Mouse (Mus musculus) liver, embryonic 16.5 days (tissue): ENCODE data around the gene Nepro. TPM values are rescaled to one million over a fixed set of nuclear protein-coding genes. Genes with fewer than 3 reads are reported as not detected.

Source experiments
- ATAC-seq: fragments of 200-750 bp; cut with Nextera tagmentation; 2 replicates; pipeline ENCODE4 v1.8.0; 2017; ENCODE audit warnings: low read depth, mild to moderate bottlenecking, moderate number of reproducible peaks, moderate library complexity
- H3K27ac ChIP-seq: fragments of 300-500 bp; sonication (generic); 2 replicates; pipeline ENCODE4 v1.5.1; 2014; ENCODE audit warnings: mild to moderate bottlenecking, low read length
- H3K27me3 ChIP-seq: fragments of 300-500 bp; sonication (generic); 2 replicates; pipeline ENCODE4 v1.6.1; 2014; ENCODE audit warnings: low read depth, low read length, mixed read lengths; ENCODE audit not compliant: control insufficient read depth, insufficient read depth
- H3K36me3 ChIP-seq: fragments of 300-500 bp; sonication (generic); 2 replicates; pipeline ENCODE4 v1.6.1; 2014; ENCODE audit warnings: mild to moderate bottlenecking; ENCODE audit not compliant: control insufficient read depth, insufficient read depth
- H3K4me1 ChIP-seq: fragments of 300-500 bp; sonication (generic); 2 replicates; pipeline ENCODE4 v1.6.1; 2014; ENCODE audit warnings: low read depth, low read length, mixed read lengths; ENCODE audit not compliant: control insufficient read depth
- H3K4me2 ChIP-seq: fragments of 300-500 bp; sonication (generic); 2 replicates; pipeline ENCODE4 v1.6.1; 2014; ENCODE audit warnings: low read depth, low read length, mixed read lengths
- H3K4me3 ChIP-seq: fragments of 300-500 bp; sonication (generic); 2 replicates; pipeline ENCODE4 v1.5.1; 2014; ENCODE audit warnings: low read depth, mild to moderate bottlenecking, low read length
- H3K9ac ChIP-seq: fragments of 300-500 bp; sonication (generic); 2 replicates; pipeline ENCODE4 v1.6.1; 2014; ENCODE audit warnings: low read depth, low read length
- H3K9me3 ChIP-seq: fragments of 300-500 bp; sonication (generic); replicated peaks from 2 replicates; pipeline ENCODE4 v1.6.1; 2016; ENCODE audit warnings: low read length; ENCODE audit not compliant: control insufficient read depth
- WGBS: fragments of 180-500 bp; shearing (Covaris S2); extraction: QIAGEN DNeasy Blood & Tissue Kit; methylation state at CpG from one replicate; pipeline ENCODE4 v1.1.7; 2014; ENCODE audit not compliant: insufficient replicate concordance; 5-methylcytosine and 5-hydroxymethylcytosine counted together
- polyA plus RNA-seq: library from polyadenylated mRNA; unstranded; fragments of >200 nt; fragmentation: Nextera tagmentation; extraction: Ambion mirVana; gene quantifications from 2 replicates; pipeline ENCODE4 v1.2.1, GENCODE M21; 2015

The Nepro gene
- polyA plus RNA-seq, 1 experiment from 2014 or later: 2.5 TPM

DNA sequence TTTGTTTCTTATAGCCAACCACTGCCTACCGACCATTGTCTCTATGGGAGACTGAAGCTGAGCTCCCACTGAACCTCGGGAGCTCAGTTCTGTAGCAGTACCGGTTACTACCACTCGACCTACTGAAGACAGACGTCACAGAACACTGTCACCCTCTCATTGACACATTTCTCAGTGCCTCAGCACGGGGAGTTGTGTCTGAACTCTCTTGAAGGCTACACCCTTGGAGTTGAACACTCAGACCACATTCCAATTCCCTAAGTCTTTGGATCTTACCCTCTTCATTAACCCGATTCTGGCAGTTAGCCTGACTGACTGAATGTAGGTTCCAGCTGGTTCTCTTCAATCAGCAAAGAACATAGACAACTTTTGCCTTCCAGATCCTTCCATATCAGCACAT lies 4.8 kb upstream of the Nepro start:
- Histone ChIP-seq H3K36me3 (no peaks in the 10 kb centered on the region), H3K9ac (no peak overlapping the region), H3K4me3 (no peak overlapping the region), H3K4me1 (peaks cover 10% of the 10 kb centered on the region), H3K27me3 (no peaks in the 10 kb centered on the region), H3K9me3 (no peaks in the 10 kb centered on the region), H3K27ac (no peak overlapping the region), H3K4me2 (no peak overlapping the region)
- no peak for ATAC-seq
- WGBS: 64% methylated on average over 7 of the region's 7 CpGs

DNA sequence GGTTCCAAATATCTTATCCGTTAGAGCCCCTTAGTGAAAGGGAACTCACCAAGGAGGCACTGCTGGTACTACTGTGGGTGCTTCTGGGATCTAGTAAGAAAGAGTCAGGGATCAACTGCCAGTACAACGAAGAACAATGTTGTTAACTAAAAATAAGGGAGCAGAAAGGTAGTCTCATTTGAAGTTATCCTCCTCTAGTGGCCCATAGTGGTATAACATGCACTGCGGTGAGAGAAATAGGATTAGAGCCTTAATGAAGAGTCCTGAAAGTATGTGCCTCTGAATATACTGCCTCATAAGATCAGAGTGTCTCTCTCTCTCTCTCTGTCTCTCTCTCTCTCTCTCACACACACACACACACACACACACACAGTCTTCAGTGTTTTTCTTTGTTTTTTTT lies 3.6 kb upstream of the Nepro start:
- Histone ChIP-seq H3K27me3 (no peaks in the 10 kb centered on the region), H3K9ac (no peak overlapping the region), H3K9me3 (no peaks in the 10 kb centered on the region), H3K4me3 (no peak overlapping the region), H3K4me2 (no peak overlapping the region), H3K4me1 (peaks cover 17% of the 10 kb centered on the region), H3K36me3 (no peaks in the 10 kb centered on the region), H3K27ac (no peak overlapping the region)
- no peak for ATAC-seq
- WGBS: 65% methylated on average over 3 of the region's 3 CpGs

GRCm38 (mm10) chr16:44722666-44723065 lies 1.4 kb upstream of the Nepro start:
- WGBS: 76% methylated on average over 2 of the region's 2 CpGs
- no peak overlapping the region for H3K4me3 ChIP-seq
- no peak overlapping the region for H3K27ac ChIP-seq
- no peaks in the 10 kb centered on the region for H3K9me3 ChIP-seq
- H3K4me1 ChIP-seq: peaks cover 27% of the 10 kb centered on the region
- H3K36me3 ChIP-seq: no peaks in the 10 kb centered on the region
- H3K27me3 ChIP-seq: no peaks in the 10 kb centered on the region
- H3K4me2 ChIP-seq: no peak overlapping the region
- ATAC-seq: no peak
- H3K9ac ChIP-seq: no peak overlapping the region

DNA sequence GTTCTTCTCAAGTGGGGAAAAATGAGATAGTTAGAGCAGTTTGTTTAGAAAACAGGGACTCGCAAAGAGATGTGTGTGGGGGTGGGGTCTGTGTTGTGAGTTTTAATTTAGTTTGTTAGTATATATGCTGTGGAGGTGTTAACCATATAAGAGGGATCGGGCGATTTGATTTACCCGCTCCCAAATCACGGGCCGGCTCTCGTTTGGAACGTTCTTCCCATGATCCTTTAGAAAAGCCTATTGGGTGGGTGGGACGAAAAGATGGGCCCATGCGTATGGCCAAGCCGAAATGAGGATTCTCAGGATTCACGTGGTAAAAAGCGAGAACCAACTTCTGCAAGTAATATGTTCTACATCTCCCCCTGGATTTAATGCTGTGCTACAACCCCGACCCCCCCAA lies 746 bp downstream of the Nepro start:
- 0% methylated on average over 14 of the region's 14 CpGs for WGBS
- peak overlapping the region; percentile 93 for H3K4me3 ChIP-seq

GRCm38 (mm10) chr16:44725286-44726223 lies 1.5 kb downstream of the Nepro start:
- H3K4me1 ChIP-seq: peaks cover 27% of the 10 kb centered on the region
- H3K9me3 ChIP-seq: no peaks in the 10 kb centered on the region
- H3K36me3 ChIP-seq: peaks cover 9% of the 10 kb centered on the region; the same call in 1 of the 2 replicates
- peak overlapping the region; percentile 93 for H3K4me2 ChIP-seq
- peak overlapping the region; percentile 82 for H3K27ac ChIP-seq
- peak overlapping the region; percentile 93 for H3K4me3 ChIP-seq
- H3K27me3 ChIP-seq: no peaks in the 10 kb centered on the region
- ATAC-seq: no peak
- WGBS: 27% methylated on average over 14 of the region's 14 CpGs
- H3K9ac ChIP-seq: peak overlapping the region; percentile 86

More for the DNA sequence above, 746 bp downstream of the Nepro start:
- Histone ChIP-seq H3K9me3 (no peaks in the 10 kb centered on the region), H3K27me3 (no peaks in the 10 kb centered on the region), H3K27ac (peak overlapping the region; percentile 82), H3K36me3 (peaks cover 6% of the 10 kb centered on the region; the same call in 1 of the 2 replicates), H3K4me1 (peaks cover 27% of the 10 kb centered on the region), H3K4me2 (peak overlapping the region; percentile 93), H3K9ac (peak overlapping the region; percentile 86)
- ATAC-seq: no peak

GRCm38 (mm10) chr16:44727525-44727924 lies 3.4 kb downstream of the Nepro start:
- ATAC-seq: no peak
- Histone ChIP-seq H3K36me3 (peaks cover 15% of the 10 kb centered on the region), H3K4me3 (no peak overlapping the region), H3K4me2 (no peak overlapping the region), H3K9me3 (no peaks in the 10 kb centered on the region), H3K9ac (no peak overlapping the region), H3K27ac (no peak overlapping the region), H3K27me3 (no peaks in the 10 kb centered on the region), H3K4me1 (peaks cover 27% of the 10 kb centered on the region)
- 59% methylated on average over 3 of the region's 3 CpGs for WGBS

GRCm38 (mm10) chr16:44734059-44734458 lies 10.0 kb downstream of the Nepro start:
- Histone ChIP-seq H3K36me3 (peaks cover 40% of the 10 kb centered on the region), H3K4me1 (no peaks in the 10 kb centered on the region), H3K4me2 (no peak overlapping the region), H3K9ac (no peak overlapping the region), H3K4me3 (no peak overlapping the region), H3K9me3 (no peaks in the 10 kb centered on the region), H3K27ac (no peak overlapping the region), H3K27me3 (no peaks in the 10 kb centered on the region)
- no peak for ATAC-seq
- 60% methylated on average over 3 of the region's 3 CpGs for WGBS

DNA sequence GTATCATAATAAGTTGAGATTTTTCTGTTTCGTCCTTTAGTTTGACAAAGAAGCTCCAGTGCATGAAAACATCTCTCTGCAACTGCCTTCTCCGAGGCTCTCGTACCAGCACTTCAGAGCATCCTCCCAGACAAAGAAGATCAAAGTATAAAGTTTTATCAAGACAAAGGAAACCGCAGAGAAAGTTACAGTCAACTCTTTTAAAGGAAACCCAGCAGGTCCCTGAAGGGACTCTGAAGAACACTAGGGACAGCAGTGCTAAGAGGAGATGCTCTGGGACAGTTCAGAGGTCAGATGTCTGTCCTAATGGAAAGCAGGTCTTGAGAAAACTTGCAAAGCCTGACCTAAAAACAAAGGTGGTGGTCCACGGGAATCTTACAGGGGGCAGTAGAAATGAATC lies 11.6 kb downstream of the Nepro start:
- H3K4me2 ChIP-seq: no peak overlapping the region
- H3K27ac ChIP-seq: no peak overlapping the region
- no peaks in the 10 kb centered on the region for H3K9me3 ChIP-seq
- 81% methylated on average over 5 of the region's 5 CpGs for WGBS
- H3K4me3 ChIP-seq: no peak overlapping the region
- H3K36me3 ChIP-seq: peaks cover 33% of the 10 kb centered on the region
- no peak overlapping the region for H3K9ac ChIP-seq
- H3K4me1 ChIP-seq: no peaks in the 10 kb centered on the region
- no peaks in the 10 kb centered on the region for H3K27me3 ChIP-seq
- ATAC-seq: no peak

- Histone ChIP-seq H3K4me2 (no peak overlapping the region), H3K27me3 (no peaks in the 10 kb centered on the region), H3K27ac (no peak overlapping the region), H3K9me3 (no peaks in the 10 kb centered on the region), H3K36me3 (peaks cover 33% of the 10 kb centered on the region), H3K9ac (no peak overlapping the region), H3K4me1 (no peaks in the 10 kb centered on the region), H3K4me3 (no peak overlapping the region)
- WGBS: 73% methylated on average over 4 of the region's 4 CpGs
- ATAC-seq: peak; percentile 83
Observed at GRCm38 (mm10) chr16:44736118-44736517, 12.0 kb downstream of the Nepro start.
